ENCODE assay signal across 8 mouse cellular contexts in genomic region chr5:86803962-86804940, GRCm38 (mm10). TPM values are rescaled to one million over a fixed set of nuclear protein-coding genes. Genes with fewer than 3 reads are reported as not detected.
DNase-seq lines count a peak whose midpoint lies in the region; ATAC-seq and TF ChIP-seq lines count a peak whose summit lies in the region.

Gene Ythdc1 (plus strand): TSS chr5:86804221.

- peak within 1 kb of the TSS; percentile 87 for H3K27ac ChIP-seq in bone marrow macrophage, adult 2 months (ENCODE audit: insufficient read depth, low read depth, low read length)
- H3K27ac ChIP-seq in embryonic fibroblast, embryonic 13.5 days (ENCODE audit: insufficient read depth, low read length), result peak within 1 kb of the TSS; percentile 92
- peak within 1 kb of the TSS; percentile 99 for H3K27ac ChIP-seq in kidney, embryonic 14.5 days (ENCODE audit: low read depth, low read length)
- peak within 1 kb of the TSS; percentile 99 for H3K27ac ChIP-seq in limb, embryonic 15.5 days

- WGBS in kidney, embryonic 14.5 days, result under 1% methylated on average over 81 of the region's 111 CpGs
- WGBS in limb, embryonic 15.5 days, result under 1% methylated on average over 86 of the region's 111 CpGs

- H3K9ac ChIP-seq in kidney, embryonic 14.5 days (ENCODE audit: low read depth, low read length), result peak within 1 kb of the TSS; percentile 99
- peak within 1 kb of the TSS; percentile 97 for H3K9ac ChIP-seq in limb, embryonic 15.5 days

- TF ChIP-seq POLR2A in bone marrow macrophage, adult 2 months (IDR thresholded peaks at IDR 0.05; ENCODE audit: borderline replicate concordance, low read depth, low read length), result no peak
- TF ChIP-seq POLR2A in embryonic fibroblast, embryonic 13.5 days (IDR thresholded peaks at IDR 0.05; ENCODE audit: low read depth, low read length), result peak; percentile 93

- H3K9me3 ChIP-seq in kidney, embryonic 14.5 days (ENCODE audit: control insufficient read depth, low read length), result no peaks in the 10 kb centered on the region
- H3K9me3 ChIP-seq in limb, embryonic 15.5 days, result no peaks in the 10 kb centered on the region

- peak; percentile 99 for ATAC-seq in kidney, embryonic 14.5 days (ENCODE audit: low FRiP score, low TSS enrichment)
- peak; percentile 99 for ATAC-seq in limb, embryonic 15.5 days (ENCODE audit: insufficient number of reproducible peaks, low FRiP score, low TSS enrichment, low read depth)

- no peaks in the 10 kb centered on the region for H3K36me3 ChIP-seq in kidney, embryonic 14.5 days (ENCODE audit: control insufficient read depth, insufficient read depth, low read length)
- H3K36me3 ChIP-seq in limb, embryonic 15.5 days, result no peaks in the 10 kb centered on the region

- H3K4me3 ChIP-seq in bone marrow macrophage, adult 2 months (ENCODE audit: insufficient read depth, low read length), result peak within 1 kb of the TSS; percentile 76
- peak within 1 kb of the TSS; percentile 69 for H3K4me3 ChIP-seq in embryonic fibroblast, embryonic 13.5 days (ENCODE audit: insufficient read depth, low read length)
- peak within 1 kb of the TSS; percentile 90 for H3K4me3 ChIP-seq in kidney, embryonic 14.5 days (ENCODE audit: low read length)
- H3K4me3 ChIP-seq in limb, embryonic 15.5 days, result peak within 1 kb of the TSS; percentile 95

- DNase-seq in A20 (ENCODE audit: low read depth, low spot score), result peak; percentile 96
- DNase-seq in heart, adult 9 months (ENCODE audit: low spot score in 2 of 2), result peak; percentile 92 to 93
- peak; percentile 70 to 83 for DNase-seq in monocyte, adult 2 months (ENCODE audit: low read depth in 1 of 2, low spot score in 2 of 2)
- peak; percentile 92 to 93 for DNase-seq in spleen, postnatal 36 days (ENCODE audit: low spot score in 2 of 2)

- no peaks in the 10 kb centered on the region for H3K27me3 ChIP-seq in kidney, embryonic 14.5 days (ENCODE audit: control insufficient read depth, insufficient read depth, low read length)
- H3K27me3 ChIP-seq in limb, embryonic 15.5 days, result no peaks in the 10 kb centered on the region

- no peak for TF ChIP-seq CTCF in bone marrow macrophage, adult 2 months (IDR thresholded peaks at IDR 0.05; ENCODE audit: low read depth, low read length)
- TF ChIP-seq CTCF in embryonic fibroblast, embryonic 13.5 days (IDR thresholded peaks at IDR 0.05; ENCODE audit: borderline replicate concordance, insufficient read depth, low read length), result no peak

- H3K4me1 ChIP-seq in bone marrow macrophage, adult 2 months (ENCODE audit: control insufficient read depth, insufficient read depth, low read length), result peaks cover 2% of the 10 kb centered on the region; the same call in 1 of the 2 replicates
- H3K4me1 ChIP-seq in embryonic fibroblast, embryonic 13.5 days (ENCODE audit: control insufficient read depth, insufficient read depth, low read length), result no peaks in the 10 kb centered on the region
- peaks cover 4% of the 10 kb centered on the region for H3K4me1 ChIP-seq in kidney, embryonic 14.5 days (ENCODE audit: control insufficient read depth, insufficient read depth, low read length)
- H3K4me1 ChIP-seq in limb, embryonic 15.5 days, result peaks cover 4% of the 10 kb centered on the region; the same call in 1 of the 2 replicates

- peak within 1 kb of the TSS; percentile 70 for H3K4me2 ChIP-seq in kidney, embryonic 14.5 days (replicated peaks; ENCODE audit: low read depth, low read length)
- peak within 1 kb of the TSS; percentile 55 for H3K4me2 ChIP-seq in limb, embryonic 15.5 days

RNA-seq across cellular contexts. Expression of gene Ythdc1, which starts in this region (rescaled TPM):
- 58.3 and 67.2 TPM in 2 replicates for polyA plus RNA-seq in bone marrow macrophage, adult 2 months (2012; ENCODE audit: insufficient read depth, insufficient read length, missing spikeins)
- 48.1 and 58.5 TPM in 2 replicates for polyA plus RNA-seq in embryonic fibroblast, embryonic 13.5 days (2011; ENCODE audit: insufficient read length, low read depth, missing spikeins)
- polyA plus RNA-seq in kidney, embryonic 14.5 days (2014; fragmentation: Nextera tagmentation; extraction: Ambion mirVana), result 56.6 and 58.2 TPM in 2 replicates
- polyA plus RNA-seq in limb, embryonic 15.5 days (2015; fragmentation: Nextera tagmentation; extraction: Ambion mirVana), result 34.2 and 37.2 TPM in 2 replicates

Comparison
In these comparisons a context has a peak if more than half of its experiments do, and no peak if none do; other contexts are left out.
1. Peak in every context shown above with its lines: DNase-seq, ATAC-seq, H3K4me3 ChIP-seq and H3K27ac ChIP-seq.